Mouse (Mus musculus): ENCODE measurements around the gene A830031A19Rik.

DNA sequence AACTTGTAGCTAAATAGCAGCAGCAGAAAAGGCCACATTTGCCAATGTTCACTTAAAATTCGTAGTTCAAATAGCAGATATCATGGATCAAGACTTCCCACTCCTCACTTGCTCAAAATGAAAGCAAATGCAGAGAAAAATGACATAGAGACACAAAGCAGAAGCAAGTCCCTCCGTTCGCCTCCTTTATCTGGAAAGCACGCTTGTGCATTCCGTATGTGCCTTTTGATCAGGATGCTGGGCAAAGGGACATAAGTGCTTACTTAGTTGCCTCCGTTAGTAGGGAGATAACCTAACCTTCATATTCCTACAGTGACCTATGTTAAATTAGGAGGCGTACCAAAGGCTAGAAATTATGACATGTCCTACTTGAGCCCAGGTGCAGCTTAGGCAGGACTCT, 8.6 kb upstream of the A830031A19Rik start:
- no peak for TF ChIP-seq POLR2A (IDR thresholded peaks at IDR 0.05; ENCODE audit: low read depth, low read length)
- TF ChIP-seq CTCF (IDR thresholded peaks at IDR 0.05; ENCODE audit: extremely low read depth, insufficient read length, insufficient replicate concordance, low read depth, low read length), result no peak
